Mouse (Mus musculus) layer of hippocampus, adult 18-20 months (tissue): ENCODE results near the gene Slfn8. TPM values are rescaled to one million over a fixed set of nuclear protein-coding genes. Genes with fewer than 3 reads are reported as not detected.
"Not testable (repeated sequence)": the region's sequence is repeated elsewhere in the genome, so short reads cannot be mapped to it uniquely, and the experiment has no call there.

Source experiments
- DNase-seq, 2 experiments: peaks; one replicate each; pipeline ENCODE4 v3.0.0; 2022; ENCODE audit warnings: low spot score in 2 of 2
- long read RNA-seq: library from polyadenylated mRNA; stranded (forward); transcript quantifications from one replicate; pipeline ENCODE4 v2.0.0, GENCODE M21; 2021
- total RNA-seq, 2 experiments: library from RNA; stranded (reverse); gene quantifications; 2 replicates each; pipeline ENCODE4 v1.2.3; 2021

The Slfn8 gene
- under 1 TPM; 0.32 to 0.46 TPM for total RNA-seq
- long read RNA-seq, partial matches to known transcripts: 0 of 1 reads
- long read RNA-seq, other reads (novel, unspliced or antisense): 0 of 1 reads

DNA sequence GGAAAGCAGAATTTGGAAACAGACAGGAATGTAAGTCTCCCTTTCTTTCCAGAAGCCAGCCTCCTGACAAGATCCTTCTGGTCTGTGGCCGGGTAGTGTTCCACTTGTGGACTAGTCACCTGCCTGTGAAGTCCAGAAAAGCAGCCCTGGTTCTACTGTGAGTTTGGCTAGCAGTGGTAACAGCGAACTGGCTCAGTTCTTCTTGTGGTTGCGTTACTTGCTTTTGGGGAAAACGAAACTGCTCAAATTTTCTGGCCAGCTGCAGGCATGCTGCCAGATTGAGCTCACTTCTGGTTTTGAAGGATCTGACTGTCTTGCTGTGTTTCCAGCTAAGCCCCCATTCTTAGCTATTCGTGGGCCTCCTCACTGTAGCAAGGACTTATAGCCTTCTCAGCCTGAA is at the start of gene Slfn8:
Gene Slfn8, minus strand, starts transcription at position 190 of the 400 bp plus-strand sequence.
- DNase-seq: no peak

DNA sequence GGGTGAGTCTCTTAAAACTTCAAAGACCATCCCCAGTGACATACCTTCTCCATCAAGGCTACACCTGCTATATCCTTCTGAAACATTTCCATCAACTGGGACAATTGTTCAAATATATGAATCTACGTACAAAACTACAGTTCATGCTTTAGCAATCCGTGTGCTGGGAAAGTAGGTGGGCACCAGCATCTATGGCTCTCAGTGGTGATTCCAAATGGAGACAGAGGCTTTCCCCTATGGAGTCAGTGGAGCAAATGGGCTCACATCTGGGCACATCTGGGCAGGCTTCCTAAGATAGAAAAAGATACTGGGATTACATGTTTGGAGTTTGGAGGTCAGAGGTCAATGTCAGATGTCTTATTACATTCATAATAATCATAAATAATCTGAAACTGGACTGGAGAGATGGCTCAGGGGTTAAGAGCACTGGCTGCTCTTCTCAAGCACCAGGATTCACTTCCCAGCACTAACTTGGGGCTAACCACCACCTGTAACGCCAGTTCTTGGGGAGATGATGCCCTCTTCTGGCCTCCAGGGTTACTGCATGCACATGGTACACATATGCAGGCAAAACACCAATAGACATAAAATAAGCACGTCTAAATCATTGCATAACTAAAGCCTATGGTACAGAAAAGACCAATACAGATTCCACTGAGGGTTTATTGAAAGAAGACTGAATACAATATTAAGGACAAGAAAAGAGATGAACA is 47.5 kb upstream of the Slfn8 start:
- DNase-seq: no peak

DNA sequence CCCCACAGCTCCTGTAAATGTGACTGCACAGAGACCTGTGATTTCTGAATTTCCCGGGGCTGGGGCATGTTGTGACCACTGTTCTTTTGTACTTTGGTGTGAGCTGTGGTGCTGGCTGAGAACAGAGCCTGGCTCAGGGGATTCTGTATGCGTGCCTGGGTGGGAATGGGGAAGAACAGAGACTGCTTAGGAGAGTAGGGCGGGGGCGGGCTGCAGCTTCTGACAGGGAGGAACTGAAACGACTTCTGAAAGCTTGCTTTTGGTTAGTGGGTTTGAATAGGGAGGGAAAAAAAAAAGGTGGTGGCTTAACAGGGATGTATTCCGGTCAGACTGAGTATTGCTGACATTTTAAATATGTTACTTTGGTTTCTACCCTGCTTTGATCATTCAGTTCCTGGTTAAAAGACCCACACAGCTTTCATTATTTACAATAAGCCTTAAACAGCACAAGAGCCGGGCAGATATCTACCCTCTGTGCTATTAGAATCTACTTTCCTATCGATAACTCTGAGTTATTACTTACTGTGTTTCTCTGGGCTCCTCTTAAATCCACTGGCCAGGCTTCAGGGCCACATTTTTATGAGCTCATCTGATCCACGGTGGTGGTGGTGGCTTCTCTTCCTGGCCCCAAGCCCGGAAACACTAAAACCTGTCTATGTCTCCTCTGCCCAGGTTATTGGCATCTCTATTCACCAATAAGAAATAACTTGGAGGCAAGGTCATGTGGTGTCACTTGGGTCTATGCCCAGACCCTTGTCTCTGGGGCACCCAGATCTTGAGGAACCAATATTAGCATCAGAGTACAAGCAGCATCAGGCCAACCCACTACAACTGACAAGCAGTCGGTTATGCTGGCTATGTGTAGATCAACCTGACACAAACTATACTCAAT is 46.3 kb upstream of the Slfn8 start:
- DNase-seq: no peak

DNA sequence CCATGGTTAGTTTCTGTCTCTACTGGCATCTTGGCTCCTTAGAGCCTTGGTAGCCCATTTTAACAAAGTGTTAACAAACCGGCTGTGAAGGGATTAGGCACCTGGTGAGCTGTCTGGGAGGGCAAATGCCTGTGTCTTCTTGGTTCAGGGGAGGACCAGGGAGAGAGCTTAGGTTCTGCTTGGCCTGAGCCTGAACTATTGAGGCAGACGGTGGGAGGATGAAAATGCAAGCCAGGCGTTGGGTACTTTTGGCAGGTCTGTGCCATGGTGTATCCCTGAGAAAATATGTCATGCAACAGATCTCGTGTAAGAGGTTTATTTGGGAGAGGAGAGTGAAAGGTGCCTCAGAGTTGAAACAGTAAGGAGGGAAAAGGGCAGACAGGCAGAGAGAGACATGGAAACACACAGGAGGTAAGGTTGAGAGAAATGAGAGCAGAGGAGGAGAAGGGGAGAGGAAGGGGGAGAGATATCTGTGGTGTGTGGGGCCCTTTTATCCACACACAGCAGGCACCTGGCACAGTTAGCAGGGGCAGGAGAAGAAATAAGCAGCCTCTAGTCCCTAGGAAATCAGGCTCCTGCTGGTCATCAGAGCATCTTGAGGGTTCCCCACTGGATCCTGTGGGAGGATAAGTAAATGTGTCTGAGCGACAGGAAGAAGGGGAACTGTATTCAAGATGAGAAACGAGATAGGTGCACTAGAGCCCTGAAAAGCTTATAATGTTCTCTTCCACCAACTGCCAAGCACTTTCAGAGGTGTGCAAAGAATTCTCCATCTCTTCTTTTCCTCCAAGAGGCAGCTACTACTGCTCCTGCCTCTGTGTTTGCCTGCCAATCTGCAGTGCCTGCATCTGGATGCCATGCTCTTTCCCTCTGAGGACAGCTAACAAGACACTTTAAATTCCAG is 45.1 kb upstream of the Slfn8 start:
- DNase-seq: no peak

DNA sequence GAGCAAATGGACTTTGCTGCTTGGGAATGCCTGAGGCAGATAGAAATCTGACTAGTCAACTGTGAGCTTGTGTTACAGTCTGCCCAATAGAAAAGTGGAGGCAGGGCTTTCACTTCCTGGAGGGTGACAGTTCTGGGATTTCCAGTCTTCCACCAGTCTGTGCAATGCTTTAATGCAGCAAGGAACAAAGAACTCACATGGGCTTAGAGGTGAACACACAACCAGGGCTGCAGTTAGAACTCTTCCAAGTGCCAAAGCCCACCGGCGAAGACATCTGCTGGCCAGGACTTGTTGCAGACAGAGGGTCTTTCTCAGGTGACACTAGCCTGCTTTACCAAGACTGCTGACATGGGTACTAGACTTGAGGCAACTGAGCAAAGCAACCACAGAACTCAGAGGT is 44.3 kb upstream of the Slfn8 start, which contains the start of gene Slfn2:
Gene Slfn2, plus strand, starts transcription at position 167 of the 400 bp plus-strand sequence.
- DNase-seq: no peak

DNA sequence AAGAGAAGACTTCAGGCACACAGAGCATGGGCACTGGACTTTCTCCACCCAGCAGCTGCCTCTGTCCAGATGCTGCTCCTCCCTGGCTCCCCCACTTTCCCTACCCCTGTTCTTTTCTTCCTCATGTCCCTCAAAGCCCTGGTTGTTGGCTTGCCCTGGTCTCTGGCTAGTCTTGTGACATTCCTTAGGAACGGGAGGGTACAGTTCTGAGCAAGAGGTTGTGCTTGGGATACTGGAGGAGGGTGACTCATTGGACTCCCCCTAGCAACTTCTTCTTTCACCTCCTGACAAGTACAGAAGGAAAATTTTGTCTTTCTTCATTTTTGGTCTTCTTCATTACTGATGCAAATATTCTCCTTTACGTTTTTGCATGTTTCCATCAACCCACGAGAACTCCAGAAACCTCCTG is 43.3 kb upstream of the Slfn8 start:
- no peak for DNase-seq

DNA sequence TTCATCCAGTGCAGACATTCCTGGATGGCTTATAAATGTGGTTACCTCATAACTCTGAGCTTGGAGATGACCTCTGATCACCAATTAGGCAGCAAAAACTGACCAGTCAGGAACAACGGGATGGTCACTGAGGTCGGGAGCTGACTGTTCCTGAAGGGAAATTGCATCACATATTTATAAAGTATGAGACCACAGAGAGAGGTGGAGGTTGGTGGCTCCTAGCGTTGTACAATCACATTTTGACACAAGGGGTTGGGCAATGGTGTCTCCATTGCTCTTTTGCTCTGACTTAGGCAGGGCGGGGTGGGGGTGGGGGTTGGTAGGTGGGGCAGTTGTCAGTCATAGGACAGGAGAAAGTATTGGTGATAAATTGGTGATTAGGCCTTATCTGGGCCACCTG is 42.5 kb upstream of the Slfn8 start:
- DNase-seq: no peak

DNA sequence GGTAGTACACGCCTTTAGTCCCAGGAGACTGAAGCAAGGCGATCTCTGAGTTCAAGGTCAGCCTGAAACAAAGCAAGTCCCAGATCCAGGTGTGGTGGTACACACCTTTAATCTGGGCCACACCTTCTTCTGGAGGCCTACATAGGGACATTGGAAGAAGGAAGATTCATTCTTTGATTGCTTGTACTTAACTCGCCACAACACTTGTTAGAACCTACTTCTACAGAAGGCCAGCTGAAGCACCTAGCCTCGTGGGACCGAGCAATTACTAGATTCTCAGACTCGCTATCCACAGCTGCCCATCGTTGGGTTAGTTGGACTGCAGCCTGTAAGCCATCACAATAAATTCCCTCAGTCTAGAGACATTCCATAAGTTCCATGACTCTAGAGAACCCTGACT is 41.2 kb upstream of the Slfn8 start:
- DNase-seq: no peak

DNA sequence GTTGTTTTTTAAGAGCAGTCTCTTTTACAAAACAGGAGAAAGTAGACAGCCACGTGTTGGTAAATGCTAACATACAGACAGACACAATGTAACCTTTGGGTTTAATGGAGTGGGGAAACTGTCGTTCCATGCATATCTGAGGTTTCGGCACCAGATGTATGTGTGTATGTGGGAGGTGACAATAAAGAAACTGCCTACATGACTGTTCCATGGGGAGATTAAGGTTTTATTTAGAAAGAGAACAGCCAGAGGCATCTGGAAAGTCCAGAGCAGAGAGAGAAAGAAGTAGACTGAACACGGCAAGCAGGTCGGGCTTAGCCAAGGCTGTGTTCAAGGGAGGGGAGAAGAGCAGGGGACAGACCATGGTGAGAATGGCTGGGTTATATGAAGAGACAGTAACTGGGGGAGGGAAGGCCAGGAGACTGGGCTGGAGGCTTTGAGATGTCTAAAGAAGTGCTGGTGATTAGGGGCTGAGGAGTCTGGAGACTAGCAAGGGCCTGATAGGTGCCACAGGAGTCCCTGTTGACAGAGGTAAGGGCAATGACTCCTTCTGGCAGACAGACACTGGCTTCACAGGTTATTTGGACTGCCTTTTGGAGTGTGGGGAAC is 39.9 kb upstream of the Slfn8 start:
- no peak for DNase-seq

DNA sequence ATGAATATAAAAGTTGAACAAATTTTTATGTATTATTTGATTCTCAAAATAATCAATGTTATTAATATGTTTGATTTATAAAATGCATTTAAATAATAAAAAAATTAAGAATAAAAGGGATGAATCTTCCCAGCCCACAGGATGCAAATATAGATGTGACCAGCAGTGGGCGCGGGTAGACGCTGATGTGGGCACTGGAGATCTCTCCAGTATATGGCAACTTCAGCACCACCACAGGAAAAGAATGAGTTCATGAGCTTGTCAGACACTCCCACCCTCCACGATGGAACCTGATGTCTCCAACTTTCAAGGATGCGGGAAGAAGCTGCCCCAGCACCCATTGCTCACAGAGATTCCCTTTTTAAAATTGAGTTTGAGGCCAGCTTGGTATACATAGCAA is 37.3 kb upstream of the Slfn8 start:
- DNase-seq: peak in 1 of 2 experiments; percentile 43

DNA sequence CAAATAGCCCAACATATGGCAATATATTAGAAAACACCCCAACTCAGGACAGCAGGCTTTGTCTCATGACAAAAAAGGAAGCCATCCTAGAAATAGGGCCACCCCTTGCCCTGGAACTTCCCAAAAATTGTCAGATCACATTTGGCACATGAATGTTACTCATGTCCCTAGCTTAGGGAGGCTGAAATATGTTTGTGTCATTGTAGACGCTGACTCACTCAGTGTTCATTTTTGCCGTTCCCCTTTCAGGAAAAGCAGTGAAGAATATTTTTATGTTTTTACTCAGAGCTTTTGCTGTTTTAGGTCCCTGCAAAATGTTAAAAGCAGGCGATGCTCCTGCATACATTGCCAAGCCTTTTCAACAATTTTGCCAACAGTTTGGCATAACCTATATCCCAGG is 25.0 kb upstream of the Slfn8 start:
- DNase-seq: no peak

DNA sequence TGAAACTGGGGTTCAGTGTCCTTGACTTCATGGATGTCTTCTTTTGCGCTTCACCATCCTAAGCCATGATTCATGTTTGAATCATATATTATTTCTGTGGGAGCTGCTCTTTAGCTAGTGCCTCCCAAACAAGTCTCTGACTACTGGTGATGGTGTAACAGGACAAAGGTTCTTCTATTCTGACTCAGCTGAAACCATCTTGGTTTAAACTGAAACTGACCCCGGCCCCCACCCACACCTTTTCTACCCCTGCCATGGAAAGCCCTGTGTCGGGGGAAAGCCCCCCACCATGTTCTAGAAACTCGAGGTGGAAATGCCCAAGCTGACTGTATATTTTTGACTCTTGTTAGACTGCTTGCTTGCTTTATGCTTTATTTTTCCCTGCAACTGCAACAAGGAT is 23.3 kb upstream of the Slfn8 start:
- DNase-seq: no peak

DNA sequence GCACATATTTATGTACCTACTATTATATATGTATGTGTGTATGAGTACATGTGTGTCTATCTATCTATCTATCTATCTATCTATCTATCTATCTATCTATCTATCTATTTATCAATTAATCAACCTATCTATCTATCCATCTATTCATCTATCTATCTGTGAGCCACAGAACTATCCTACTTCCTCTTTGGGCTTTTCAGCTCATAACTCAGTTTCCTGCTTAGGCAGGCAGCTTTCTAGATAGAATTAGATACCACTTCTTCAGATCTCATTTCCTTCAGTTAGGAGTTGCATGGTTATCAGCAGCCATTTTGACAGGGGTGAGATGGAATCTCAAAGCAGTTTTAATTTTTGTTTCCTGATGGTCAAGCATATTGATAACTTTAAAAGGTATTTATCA is 20.4 kb upstream of the Slfn8 start:
- DNase-seq: no peak

DNA sequence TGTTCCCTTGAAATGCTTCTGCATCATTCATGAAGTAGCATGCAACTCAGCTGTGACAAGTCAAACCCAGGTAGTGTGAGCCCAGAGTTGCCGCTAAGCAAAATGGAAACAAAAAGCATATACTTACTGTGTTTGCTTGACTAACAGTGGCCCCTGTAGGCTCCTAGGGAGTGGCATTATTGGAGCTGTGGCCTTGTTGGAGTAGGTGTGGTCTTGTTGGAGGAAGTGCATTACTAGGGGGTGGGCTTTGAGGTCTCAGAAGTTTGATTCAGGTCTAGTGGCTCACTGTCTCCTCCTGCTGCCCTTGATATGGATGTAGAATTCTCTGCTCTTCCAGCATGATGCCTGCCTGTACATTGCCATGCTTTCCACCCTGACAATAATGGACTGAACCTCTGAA is 19.7 kb upstream of the Slfn8 start:
- DNase-seq: no peak

DNA sequence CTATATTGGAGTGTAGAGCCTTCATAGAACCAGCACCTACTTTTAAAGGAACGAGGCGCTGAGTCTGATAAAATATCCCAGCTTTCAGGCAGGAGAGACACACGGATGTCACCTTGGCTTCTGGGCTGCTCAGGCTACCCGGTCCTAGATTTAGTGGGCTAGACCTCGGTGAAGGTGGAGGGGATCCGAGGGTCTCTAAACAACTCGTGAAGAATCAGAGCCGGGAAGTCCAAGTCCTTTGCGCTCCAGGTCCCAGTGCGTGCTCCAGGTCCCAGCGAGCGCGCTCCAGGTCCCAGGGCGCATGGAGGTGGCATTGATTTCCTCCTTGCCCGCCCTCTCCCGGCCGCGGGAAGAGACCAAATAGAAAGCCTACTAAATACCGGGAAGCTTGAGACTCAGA is 19.2 kb upstream of the Slfn8 start:
- no peak for DNase-seq

DNA sequence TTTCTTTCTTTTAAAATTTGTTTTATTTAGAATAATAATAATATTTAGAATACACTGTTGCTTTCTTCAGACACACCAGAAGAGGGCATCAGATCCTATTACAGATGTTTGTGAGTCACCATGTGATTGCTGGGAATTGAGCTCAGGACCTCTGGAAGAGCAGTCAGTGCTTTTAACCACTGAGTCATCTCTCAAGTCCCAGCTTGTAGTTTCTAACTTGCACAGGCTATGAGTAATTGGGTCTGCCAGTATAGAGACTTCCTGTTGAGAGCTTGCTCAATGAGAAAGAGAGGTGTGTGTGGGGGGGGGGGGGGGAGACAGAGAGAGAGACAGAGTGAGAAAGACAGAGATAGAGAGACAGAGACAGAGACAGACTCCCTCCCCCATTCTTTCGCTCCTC is 18.5 kb upstream of the Slfn8 start:
- DNase-seq: no peak

DNA sequence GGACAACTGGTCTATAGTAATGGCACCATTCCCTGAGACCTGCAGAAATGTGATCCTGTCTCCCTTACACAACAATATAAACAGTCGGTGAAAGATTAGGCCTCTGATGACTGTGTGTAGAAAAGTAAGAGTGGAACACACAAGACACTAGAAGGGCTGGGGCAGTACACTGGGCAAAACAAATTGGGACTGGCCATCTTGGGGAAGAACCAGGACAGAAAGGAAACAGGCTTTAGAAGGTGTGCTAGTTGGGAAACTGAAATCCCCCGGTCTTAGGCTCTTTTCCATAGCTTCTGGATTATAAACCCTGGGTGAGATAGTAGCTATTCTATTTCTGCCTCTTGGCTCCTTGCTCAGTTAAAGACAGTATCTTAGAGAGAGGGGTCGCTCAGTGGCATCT is 18.1 kb upstream of the Slfn8 start:
- DNase-seq: not testable (repeated sequence)

DNA sequence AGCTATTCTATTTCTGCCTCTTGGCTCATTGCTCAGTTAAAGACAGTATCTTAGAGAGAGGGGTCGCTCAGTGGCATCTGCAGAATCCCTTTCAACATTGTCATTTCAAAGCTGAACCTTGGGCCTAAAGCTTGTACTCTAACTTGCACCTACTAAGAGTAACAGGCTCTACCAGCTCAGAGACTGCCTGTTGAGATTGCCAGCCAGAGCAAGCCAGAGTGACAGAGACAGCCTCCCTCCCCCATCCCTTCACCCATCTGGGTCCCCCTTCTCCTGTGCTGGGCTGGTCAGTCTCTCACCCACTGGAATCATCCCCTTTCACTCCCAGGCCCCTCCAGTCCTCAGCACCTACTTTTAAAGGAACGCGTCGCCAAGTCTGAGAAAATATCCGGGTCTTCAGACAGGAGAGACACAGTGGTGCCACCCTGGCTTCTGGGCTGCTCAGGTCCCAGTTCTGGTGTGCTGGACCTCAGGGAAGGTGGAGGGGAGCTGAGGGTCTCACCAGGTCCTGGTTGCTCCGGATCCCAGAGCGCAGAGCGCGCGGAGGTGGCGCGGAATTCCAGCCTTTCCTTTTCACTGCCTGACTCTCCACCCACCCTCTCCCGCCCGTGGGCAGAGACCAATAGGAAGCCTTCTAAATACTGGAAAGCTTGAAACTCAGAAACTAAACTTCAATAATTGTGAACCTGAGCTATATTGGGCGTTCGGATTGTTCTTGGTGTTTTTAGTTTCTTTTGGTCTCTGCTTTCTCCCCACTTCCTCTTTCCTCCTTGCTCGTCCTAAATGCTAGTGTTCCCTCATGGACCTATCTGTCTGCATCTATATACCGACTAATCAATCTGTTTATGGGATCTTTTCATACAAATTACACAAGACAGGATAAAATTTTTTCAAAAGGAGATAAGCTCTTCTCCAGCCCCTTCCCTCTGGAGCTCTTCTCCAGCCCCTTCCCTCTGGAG is 770 bp downstream of the Slfn8 start:
- not testable (repeated sequence) for DNase-seq

DNA sequence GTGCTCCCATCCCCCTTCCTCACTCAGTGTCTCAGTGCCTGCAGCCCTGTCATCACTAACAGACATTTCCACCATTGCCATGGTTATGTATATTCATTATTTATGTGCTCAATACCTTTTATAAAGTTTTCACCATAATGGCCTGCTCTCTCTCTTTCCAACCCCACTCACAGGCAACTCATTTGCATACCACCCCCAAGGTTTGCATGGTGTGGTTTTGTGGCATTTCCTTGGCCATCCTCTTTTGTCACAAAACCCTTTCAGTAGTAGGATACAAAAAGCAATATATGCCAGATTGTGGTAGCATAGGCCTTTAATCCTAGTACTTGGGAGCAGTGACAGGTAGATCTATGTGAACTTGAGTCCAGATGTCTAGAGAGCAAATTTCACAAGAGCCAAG is 4.5 kb downstream of the Slfn8 start:
- no peak for DNase-seq

DNA sequence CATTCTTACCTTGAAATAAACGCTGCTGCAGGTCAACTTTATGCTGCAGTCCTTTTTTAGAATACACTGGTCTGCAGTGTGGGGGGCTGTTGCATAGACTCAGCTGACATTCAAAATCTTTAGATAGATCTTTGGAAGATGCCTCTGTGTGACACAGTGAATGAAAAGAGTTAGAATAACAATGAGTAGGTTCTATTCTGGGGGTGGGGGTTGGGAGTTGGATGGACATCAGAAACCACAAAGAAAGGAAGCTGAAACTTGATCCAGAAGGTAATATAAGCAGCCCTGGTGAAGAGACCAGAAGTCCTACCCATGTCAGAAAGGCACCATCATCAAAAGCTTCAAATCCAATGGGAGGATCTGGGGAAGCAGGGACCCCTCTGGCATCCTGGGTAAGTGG is 7.3 kb downstream of the Slfn8 start:
- no peak for DNase-seq
